Mouse (Mus musculus) kidney, adult 2 months (tissue): ENCODE results near the gene Btrc.

ENCODE experiments used
- CTCF ChIP-seq: fragments of 200-500 bp; conservative IDR thresholded peaks from 2 replicates; pipeline ENCODE4 v1.5.1; 2011; ENCODE audit warnings: low read depth, mild to moderate bottlenecking, control low read depth, low read length, moderate library complexity, mixed read lengths; ENCODE audit not compliant: insufficient read depth, insufficient read length
- POLR2A ChIP-seq: fragments of 200-500 bp; IDR thresholded peaks from one replicate; pipeline ENCODE4 v1.6.1; 2011; ENCODE audit warnings: low read depth, low read length, control low read depth

DNA sequence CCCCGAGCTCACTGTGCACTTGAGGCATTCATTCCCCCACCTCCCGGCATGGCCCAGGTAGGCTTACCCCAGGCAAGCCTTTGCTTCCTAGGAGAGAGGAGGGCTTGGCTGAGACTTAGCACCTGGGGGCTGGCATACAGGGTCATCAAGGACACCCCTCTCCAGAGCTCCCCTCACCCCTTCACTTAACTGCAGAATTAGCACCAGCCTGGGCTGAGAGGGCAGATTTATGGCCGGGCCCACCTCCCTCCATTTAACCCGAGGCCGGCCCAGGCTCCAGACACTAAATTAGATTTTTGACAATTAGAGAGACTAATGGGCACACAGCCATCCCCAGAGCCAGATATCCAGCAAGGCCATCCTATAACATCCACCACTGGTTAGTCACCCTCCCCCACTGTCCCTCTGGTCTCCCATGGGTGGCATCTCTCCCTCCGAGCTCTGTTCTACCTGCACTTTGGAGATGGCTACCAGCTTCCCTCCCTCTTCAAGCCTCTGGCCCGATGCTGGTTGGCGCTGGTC, 171.7 kb downstream of the Btrc start:
- TF ChIP-seq CTCF: no peak
- no peak for TF ChIP-seq POLR2A
